Mouse (Mus musculus) T-helper 1 cell (primary cell): ENCODE data around the gene Pifo.

ENCODE experiments used
- in situ Hi-C: fragments of 300-600 bp; cut with MboI, MseI; formaldehyde crosslinking; loops from one replicate; pipeline ENCODE4 v1.15.1; 2025; ENCODE audit warnings: high pct_unique_total_duplicates

Pifo gene

GRCm38 (mm10) chr3:105958204-105958603, 56.2 kb downstream of the Pifo start:
- in situ Hi-C loops: loop anchor here (5.0 kb wide), 1 partner anchor 271 kb away; the partner anchor contains the start of gene Ddx20

- in situ Hi-C loops: loop anchor here (5.0 kb wide), 1 partner anchor 270 kb away; the partner anchor contains the start of gene Ddx20
Measured at GRCm38 (mm10) chr3:105957235-105957634, 57.2 kb downstream of the Pifo start.

DNA sequence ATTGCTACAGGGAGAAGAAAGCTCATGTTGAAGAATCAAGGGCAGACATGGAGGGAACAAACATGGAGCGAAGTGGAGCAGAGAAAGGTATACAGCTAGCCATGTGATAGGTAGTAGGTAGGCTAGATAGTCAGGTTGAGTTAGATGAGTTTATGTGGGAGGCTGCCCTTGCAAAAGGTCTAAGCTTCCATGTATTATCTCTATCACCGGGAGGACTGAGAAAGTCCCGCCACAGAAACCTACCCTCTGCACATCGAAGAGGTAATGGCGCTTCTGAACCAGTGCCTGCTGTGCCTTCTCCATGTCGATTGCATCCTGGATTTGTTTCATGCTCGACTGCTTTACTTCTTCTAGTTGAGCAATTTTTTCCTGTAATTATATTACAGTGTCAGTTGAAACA, 63.1 kb downstream of the Pifo start:
- in situ Hi-C loops: no loop called here
